Mouse (Mus musculus): ENCODE results near the gene Alg5. TPM values are rescaled to one million over a fixed set of nuclear protein-coding genes. Genes with fewer than 3 reads are reported as not detected.

Gene Alg5
- polyA plus RNA-seq, 1 experiment from 2014 or later: 37.0 TPM

GRCm38 (mm10) chr3:54723741-54724500 lies 11.4 kb upstream of the Alg5 start:
- WGBS: 85% methylated on average over 10 of the region's 10 CpGs
- Histone ChIP-seq H3K4me1 (replicated peaks) (no peaks in the 10 kb centered on the region), H3K9me3 (no peaks in the 10 kb centered on the region), H3K4me3 (no peak overlapping the region), H3K36me3 (peaks cover 82% of the 10 kb centered on the region), H3K27ac (no peak overlapping the region), H3K27me3 (ENCODE audit: insufficient read depth, poor library complexity, severe bottlenecking) (no peaks in the 10 kb centered on the region)
- no peak for DNase-seq (ENCODE audit: low spot score)

- DNase-seq (ENCODE audit: low spot score): no peak
- Histone ChIP-seq H3K4me1 (replicated peaks) (no peaks in the 10 kb centered on the region), H3K9me3 (no peaks in the 10 kb centered on the region), H3K36me3 (peaks cover 89% of the 10 kb centered on the region), H3K4me3 (no peak overlapping the region), H3K27me3 (ENCODE audit: insufficient read depth, poor library complexity, severe bottlenecking) (no peaks in the 10 kb centered on the region), H3K27ac (no peak overlapping the region)
- 89% methylated on average over 2 of the region's 2 CpGs for WGBS
These were observed 10.0 kb upstream of the Alg5 start for GRCm38 (mm10) chr3:54725344-54725743.

- H3K4me3 ChIP-seq: no peak overlapping the region
- H3K27ac ChIP-seq: no peak overlapping the region
- no peaks in the 10 kb centered on the region for H3K9me3 ChIP-seq
- H3K4me1 ChIP-seq (replicated peaks): no peaks in the 10 kb centered on the region
- WGBS: 97% methylated on average over 2 of the region's 2 CpGs
- no peaks in the 10 kb centered on the region for H3K27me3 ChIP-seq (ENCODE audit: insufficient read depth, poor library complexity, severe bottlenecking)
- peaks cover 89% of the 10 kb centered on the region for H3K36me3 ChIP-seq
- no peak for DNase-seq (ENCODE audit: low spot score)
These were observed 7.8 kb upstream of the Alg5 start for GRCm38 (mm10) chr3:54727588-54727987.

- H3K4me3 ChIP-seq: no peak overlapping the region
- no peaks in the 10 kb centered on the region for H3K9me3 ChIP-seq
- 0 out of 2 replicates have a peak, but pooled peaks cover 4% of the 10 kb centered on the region for H3K4me1 ChIP-seq (replicated peaks)
- WGBS: 95% methylated on average over 6 of the region's 6 CpGs
- DNase-seq (ENCODE audit: low spot score): no peak
- H3K27ac ChIP-seq: no peak overlapping the region
- no peaks in the 10 kb centered on the region for H3K27me3 ChIP-seq (ENCODE audit: insufficient read depth, poor library complexity, severe bottlenecking)
- peaks cover 89% of the 10 kb centered on the region for H3K36me3 ChIP-seq
These were observed 7.2 kb upstream of the Alg5 start for GRCm38 (mm10) chr3:54728100-54728499.

DNA sequence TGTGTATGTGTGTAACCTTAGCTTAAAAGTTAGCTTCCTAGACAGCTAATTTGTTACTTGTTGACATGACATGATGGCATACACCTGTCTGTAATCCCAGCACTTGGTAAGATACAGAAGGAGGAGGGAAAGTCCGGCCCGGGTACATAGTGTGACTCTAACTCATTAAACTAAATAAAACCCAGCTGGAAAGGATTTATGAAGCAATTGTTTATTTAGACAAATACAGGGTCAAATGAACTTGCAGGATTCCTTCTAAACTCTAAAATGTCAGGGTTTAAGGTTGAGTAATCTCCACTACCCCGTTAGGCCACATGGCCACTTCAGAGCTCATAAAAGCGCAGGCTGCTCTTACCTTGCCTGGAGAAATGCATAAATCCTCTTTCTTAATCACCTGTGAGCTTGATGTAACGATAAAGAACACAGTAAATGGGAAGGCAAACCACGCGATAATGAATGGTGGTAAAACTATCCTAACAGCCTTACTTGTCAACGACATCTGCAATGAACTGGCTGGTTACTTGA lies 3.7 kb upstream of the Alg5 start:
- Histone ChIP-seq H3K4me1 (replicated peaks) (peaks cover 17% of the 10 kb centered on the region), H3K27ac (no peak overlapping the region), H3K9me3 (no peaks in the 10 kb centered on the region), H3K4me3 (no peak overlapping the region), H3K36me3 (peaks cover 66% of the 10 kb centered on the region), H3K27me3 (ENCODE audit: insufficient read depth, poor library complexity, severe bottlenecking) (no peaks in the 10 kb centered on the region)
- no peak for DNase-seq (ENCODE audit: low spot score)
- WGBS: 91% methylated on average over 8 of the region's 8 CpGs

- Histone ChIP-seq H3K4me3 (no peak overlapping the region), H3K4me1 (replicated peaks) (peaks cover 17% of the 10 kb centered on the region), H3K27ac (no peak overlapping the region), H3K36me3 (peaks cover 59% of the 10 kb centered on the region), H3K9me3 (no peaks in the 10 kb centered on the region), H3K27me3 (ENCODE audit: insufficient read depth, poor library complexity, severe bottlenecking) (no peaks in the 10 kb centered on the region)
- no peak for DNase-seq (ENCODE audit: low spot score)
- 94% methylated on average over 4 of the region's 4 CpGs for WGBS
These were observed 3.0 kb upstream of the Alg5 start for GRCm38 (mm10) chr3:54732371-54732770.

DNA sequence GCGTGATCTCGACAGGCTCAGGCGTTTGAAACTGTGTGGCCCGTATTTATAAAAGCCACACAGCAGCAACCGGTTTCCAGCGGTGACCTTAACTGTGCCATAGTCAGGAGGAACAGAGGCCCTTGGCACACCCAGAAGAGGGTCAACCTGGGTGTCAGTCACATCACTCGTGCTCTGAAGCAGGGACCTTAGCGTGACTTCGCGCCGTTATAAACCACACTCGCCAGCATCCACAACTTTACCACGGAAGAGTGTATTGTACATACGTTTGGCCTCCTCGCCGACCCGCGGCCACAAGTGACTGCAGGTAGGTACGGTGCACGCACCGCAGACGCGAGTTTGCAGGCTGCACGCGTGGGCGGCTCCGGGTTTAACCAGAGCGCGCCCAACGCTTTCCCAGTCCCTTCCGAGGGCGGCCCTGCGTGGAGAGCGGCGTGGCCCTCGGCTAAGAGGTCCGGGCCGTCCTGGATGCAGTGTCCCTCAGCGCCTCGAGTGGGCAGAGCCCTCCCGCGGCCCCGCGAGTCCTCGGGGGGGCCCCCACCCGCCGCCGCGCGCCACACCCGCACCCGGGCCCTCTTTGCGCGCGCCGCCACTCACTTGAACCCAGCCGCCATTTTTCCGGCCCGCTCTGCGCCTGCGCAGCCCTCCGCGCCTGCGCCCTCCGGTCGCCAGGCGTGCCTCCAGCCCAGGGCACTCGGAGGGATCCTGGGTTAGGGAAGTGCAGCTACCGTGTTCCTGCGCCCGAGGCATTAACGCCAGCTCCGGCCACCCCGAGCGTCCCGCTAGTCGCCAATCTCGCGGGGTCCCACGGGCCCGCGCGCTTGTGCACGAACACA lies 710 bp upstream of the Alg5 start:
- under 1% methylated on average over 84 of the region's 84 CpGs for WGBS
- Histone ChIP-seq H3K9me3 (no peaks in the 10 kb centered on the region), H3K4me1 (replicated peaks) (peaks cover 17% of the 10 kb centered on the region), H3K27me3 (ENCODE audit: insufficient read depth, poor library complexity, severe bottlenecking) (no peaks in the 10 kb centered on the region), H3K27ac (peak overlapping the region; percentile 96), H3K4me3 (peak overlapping the region; percentile 81), H3K36me3 (peaks cover 58% of the 10 kb centered on the region)
- peak; percentile 91 for DNase-seq (ENCODE audit: low spot score)

GRCm38 (mm10) chr3:54736101-54736927 lies 975 bp downstream of the Alg5 start:
- Histone ChIP-seq H3K36me3 (peaks cover 58% of the 10 kb centered on the region), H3K27me3 (ENCODE audit: insufficient read depth, poor library complexity, severe bottlenecking) (no peaks in the 10 kb centered on the region), H3K4me3 (peak overlapping the region; percentile 81), H3K4me1 (replicated peaks) (peaks cover 17% of the 10 kb centered on the region), H3K9me3 (0 out of 2 replicates have a peak, but pooled peaks cover under 1% of the 10 kb centered on the region), H3K27ac (peak overlapping the region; percentile 96)
- peak; percentile 40 for DNase-seq (ENCODE audit: low spot score)
- 65% methylated on average over 18 of the region's 18 CpGs for WGBS

DNA sequence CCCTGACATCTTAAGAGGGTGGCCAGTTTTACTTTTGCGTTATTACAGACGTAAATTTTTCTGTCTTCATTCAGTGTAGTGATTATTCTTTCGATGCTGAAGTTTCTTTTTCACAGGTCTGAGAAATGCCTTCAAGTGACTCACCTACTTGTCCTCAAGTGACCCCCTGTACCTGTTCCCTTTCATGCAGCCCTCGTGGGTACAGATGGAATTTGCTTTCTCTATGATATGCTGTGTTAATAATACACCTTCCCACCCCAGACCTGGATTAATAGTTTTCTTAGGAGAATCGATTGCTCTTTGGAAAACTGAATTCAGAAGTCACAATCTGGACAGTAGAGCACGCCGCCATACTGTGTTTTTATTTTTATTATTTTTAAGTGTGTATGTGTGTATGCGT lies 2.0 kb downstream of the Alg5 start:
- H3K27me3 ChIP-seq (ENCODE audit: insufficient read depth, poor library complexity, severe bottlenecking): no peaks in the 10 kb centered on the region
- peaks cover 17% of the 10 kb centered on the region for H3K4me1 ChIP-seq (replicated peaks)
- DNase-seq (ENCODE audit: low spot score): no peak
- 96% methylated on average over 8 of the region's 8 CpGs for WGBS
- H3K9me3 ChIP-seq: 0 out of 2 replicates have a peak, but pooled peaks cover 4% of the 10 kb centered on the region
- H3K4me3 ChIP-seq: no peak overlapping the region
- H3K36me3 ChIP-seq: peaks cover 58% of the 10 kb centered on the region
- no peak overlapping the region for H3K27ac ChIP-seq

DNA sequence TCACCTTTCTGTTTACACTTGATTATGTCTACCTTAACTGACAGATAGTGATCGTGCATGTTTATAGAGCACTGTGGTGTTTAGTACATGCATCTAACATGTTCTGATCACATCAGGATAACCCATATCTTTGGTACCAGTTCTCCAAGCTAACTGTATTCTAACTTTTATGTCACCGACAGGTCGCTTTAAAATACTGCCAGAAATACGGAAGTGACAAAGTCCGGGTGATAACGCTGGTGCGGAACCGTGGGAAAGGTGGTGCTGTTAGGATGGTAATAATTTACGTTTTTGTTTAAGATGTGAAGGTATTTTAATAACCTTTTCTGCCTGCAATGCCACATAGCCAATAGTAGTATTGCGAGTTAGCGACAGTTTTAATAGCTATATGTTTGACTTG lies 6.6 kb downstream of the Alg5 start:
- 98% methylated on average over 11 of the region's 11 CpGs for WGBS
- H3K4me3 ChIP-seq: no peak overlapping the region
- no peaks in the 10 kb centered on the region for H3K27me3 ChIP-seq (ENCODE audit: insufficient read depth, poor library complexity, severe bottlenecking)
- H3K36me3 ChIP-seq: peaks cover 95% of the 10 kb centered on the region
- DNase-seq (ENCODE audit: low spot score): no peak
- no peaks in the 10 kb centered on the region for H3K4me1 ChIP-seq (replicated peaks)
- H3K9me3 ChIP-seq: 0 out of 2 replicates have a peak, but pooled peaks cover 4% of the 10 kb centered on the region
- no peak overlapping the region for H3K27ac ChIP-seq

GRCm38 (mm10) chr3:54745799-54746198 lies 10.5 kb downstream of the Alg5 start:
- H3K36me3 ChIP-seq: peaks cover 99% of the 10 kb centered on the region
- H3K9me3 ChIP-seq: 0 out of 2 replicates have a peak, but pooled peaks cover 4% of the 10 kb centered on the region
- H3K4me3 ChIP-seq: no peak overlapping the region
- no peaks in the 10 kb centered on the region for H3K4me1 ChIP-seq (replicated peaks)
- no peaks in the 10 kb centered on the region for H3K27me3 ChIP-seq (ENCODE audit: insufficient read depth, poor library complexity, severe bottlenecking)
- H3K27ac ChIP-seq: no peak overlapping the region
- 56% methylated on average over 5 of the region's 5 CpGs for WGBS
- peak; percentile 29 for DNase-seq (ENCODE audit: low spot score)

DNA sequence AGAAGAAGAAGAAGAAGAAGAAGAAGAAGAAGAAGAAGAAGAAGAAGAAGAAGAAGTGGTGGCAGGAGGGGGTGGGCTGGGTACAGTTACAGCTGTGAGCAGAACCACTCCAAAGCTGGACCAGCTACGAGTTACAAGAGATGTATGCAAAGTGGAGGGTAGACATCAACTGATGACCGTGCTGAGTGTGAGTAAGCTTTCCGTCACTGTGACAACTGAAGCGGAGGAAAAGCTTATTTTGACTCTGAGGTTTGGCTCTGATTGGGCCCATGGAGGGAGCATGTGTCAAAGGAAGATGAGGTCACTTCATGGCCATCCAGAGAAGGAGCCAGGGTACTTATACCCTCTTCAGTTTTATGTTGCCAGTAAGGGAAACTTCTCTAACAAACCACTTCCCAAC lies 18.1 kb downstream of the Alg5 start:
- 82% methylated on average over 4 of the region's 4 CpGs for WGBS

More for the DNA sequence above, 18.1 kb downstream of the Alg5 start:
- H3K4me1 ChIP-seq (replicated peaks): peaks cover 21% of the 10 kb centered on the region
- no peak for DNase-seq (ENCODE audit: low spot score)
- no peaks in the 10 kb centered on the region for H3K9me3 ChIP-seq
- no peak overlapping the region for H3K4me3 ChIP-seq
- H3K27ac ChIP-seq: no peak overlapping the region
- H3K27me3 ChIP-seq (ENCODE audit: insufficient read depth, poor library complexity, severe bottlenecking): peaks cover 43% of the 10 kb centered on the region
- peaks cover 40% of the 10 kb centered on the region for H3K36me3 ChIP-seq

Measured in hindbrain, embryonic 10.5 days (tissue).